Mouse (Mus musculus): Measurements from ENCODE around the gene Osbpl8. TPM values are rescaled to one million over a fixed set of nuclear protein-coding genes. Genes with fewer than 3 reads are reported as not detected.

Osbpl8 gene
- polyA plus RNA-seq, 1 experiment from 2014 or later = 12.8 TPM

- Histone ChIP-seq H3K4me3 (no peak overlapping the region), H3K9ac (no peak overlapping the region), H3K9me3 (no peaks in the 10 kb centered on the region), H3K27ac (no peak overlapping the region), H3K36me3 (no peaks in the 10 kb centered on the region), H3K4me2 (no peak overlapping the region), H3K4me1 (no peaks in the 10 kb centered on the region), H3K27me3 (no peaks in the 10 kb centered on the region)
- 78% methylated on average over 29 of the region's 29 CpGs for WGBS
- ATAC-seq (ENCODE audit: insufficient number of reproducible peaks, low FRiP score, low TSS enrichment, low read depth) = no peak
Observed at GRCm38 (mm10) chr10:111156394-111157190, 8.0 kb upstream of the Osbpl8 start.

- H3K9ac ChIP-seq = no peak overlapping the region
- no peaks in the 10 kb centered on the region for H3K4me1 ChIP-seq
- ATAC-seq (ENCODE audit: insufficient number of reproducible peaks, low FRiP score, low TSS enrichment, low read depth) = no peak
- no peak overlapping the region for H3K27ac ChIP-seq
- no peak overlapping the region for H3K4me2 ChIP-seq
- no peaks in the 10 kb centered on the region for H3K9me3 ChIP-seq
- H3K36me3 ChIP-seq = no peaks in the 10 kb centered on the region
- no peaks in the 10 kb centered on the region for H3K27me3 ChIP-seq
- no peak overlapping the region for H3K4me3 ChIP-seq
- WGBS = 63% methylated on average over 7 of the region's 7 CpGs
Observed at GRCm38 (mm10) chr10:111157241-111157659, 7.3 kb upstream of the Osbpl8 start.

- Histone ChIP-seq H3K9me3 (no peaks in the 10 kb centered on the region), H3K27me3 (no peaks in the 10 kb centered on the region), H3K36me3 (no peaks in the 10 kb centered on the region), H3K4me1 (no peaks in the 10 kb centered on the region; the same call in 1 of the 2 replicates), H3K4me3 (no peak overlapping the region), H3K9ac (no peak overlapping the region), H3K27ac (no peak overlapping the region), H3K4me2 (no peak overlapping the region)
- 80% methylated on average over 5 of the region's 5 CpGs for WGBS
- ATAC-seq (ENCODE audit: insufficient number of reproducible peaks, low FRiP score, low TSS enrichment, low read depth) = no peak
Observed at GRCm38 (mm10) chr10:111159789-111160522, 4.6 kb upstream of the Osbpl8 start.

- Histone ChIP-seq H3K4me3 (no peak overlapping the region), H3K9me3 (no peaks in the 10 kb centered on the region), H3K27me3 (no peaks in the 10 kb centered on the region), H3K27ac (no peak overlapping the region), H3K9ac (no peak overlapping the region), H3K36me3 (no peaks in the 10 kb centered on the region), H3K4me2 (no peak overlapping the region), H3K4me1 (no peaks in the 10 kb centered on the region; the same call in 1 of the 2 replicates)
- no peak for ATAC-seq (ENCODE audit: insufficient number of reproducible peaks, low FRiP score, low TSS enrichment, low read depth)
- WGBS = 93% methylated on average over 3 of the region's 3 CpGs
Observed at GRCm38 (mm10) chr10:111160540-111160939, 4.0 kb upstream of the Osbpl8 start.

- H3K9me3 ChIP-seq = no peaks in the 10 kb centered on the region
- 80% methylated on average over 6 of the region's 6 CpGs for WGBS
- H3K36me3 ChIP-seq = no peaks in the 10 kb centered on the region
- H3K9ac ChIP-seq = no peak overlapping the region
- H3K27ac ChIP-seq = no peak overlapping the region
- ATAC-seq (ENCODE audit: insufficient number of reproducible peaks, low FRiP score, low TSS enrichment, low read depth) = no peak
- H3K4me1 ChIP-seq = peaks cover 3% of the 10 kb centered on the region
- no peaks in the 10 kb centered on the region for H3K27me3 ChIP-seq
- H3K4me2 ChIP-seq = no peak overlapping the region
- H3K4me3 ChIP-seq = no peak overlapping the region
Observed at GRCm38 (mm10) chr10:111161373-111161772, 3.2 kb upstream of the Osbpl8 start.

DNA sequence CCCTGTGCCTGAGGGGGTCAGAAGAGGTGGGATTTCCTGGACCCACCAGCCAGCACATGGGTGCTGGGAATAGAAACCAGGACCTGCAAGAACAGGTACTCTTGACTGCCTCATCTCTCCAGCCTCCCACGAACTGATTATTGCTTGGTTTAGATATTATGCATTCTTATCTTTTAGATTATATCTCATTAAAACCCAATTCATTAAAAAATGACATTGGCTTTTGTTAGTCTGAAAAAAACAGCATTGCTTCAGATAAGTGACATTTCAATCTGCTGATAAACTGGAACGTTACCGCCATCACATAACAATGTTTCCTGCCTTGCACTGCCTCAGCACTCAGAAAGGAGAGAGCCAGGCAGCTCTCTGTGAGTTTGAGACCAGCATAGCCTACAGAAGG lies 1.5 kb upstream of the Osbpl8 start:
- no peaks in the 10 kb centered on the region for H3K9me3 ChIP-seq
- H3K4me3 ChIP-seq = no peak overlapping the region
- 67% methylated on average over 3 of the region's 3 CpGs for WGBS
- no peak for ATAC-seq (ENCODE audit: insufficient number of reproducible peaks, low FRiP score, low TSS enrichment, low read depth)
- no peak overlapping the region for H3K27ac ChIP-seq
- H3K4me2 ChIP-seq = no peak overlapping the region
- no peaks in the 10 kb centered on the region for H3K36me3 ChIP-seq
- H3K27me3 ChIP-seq = no peaks in the 10 kb centered on the region
- no peak overlapping the region for H3K9ac ChIP-seq
- H3K4me1 ChIP-seq = peaks cover 6% of the 10 kb centered on the region

DNA sequence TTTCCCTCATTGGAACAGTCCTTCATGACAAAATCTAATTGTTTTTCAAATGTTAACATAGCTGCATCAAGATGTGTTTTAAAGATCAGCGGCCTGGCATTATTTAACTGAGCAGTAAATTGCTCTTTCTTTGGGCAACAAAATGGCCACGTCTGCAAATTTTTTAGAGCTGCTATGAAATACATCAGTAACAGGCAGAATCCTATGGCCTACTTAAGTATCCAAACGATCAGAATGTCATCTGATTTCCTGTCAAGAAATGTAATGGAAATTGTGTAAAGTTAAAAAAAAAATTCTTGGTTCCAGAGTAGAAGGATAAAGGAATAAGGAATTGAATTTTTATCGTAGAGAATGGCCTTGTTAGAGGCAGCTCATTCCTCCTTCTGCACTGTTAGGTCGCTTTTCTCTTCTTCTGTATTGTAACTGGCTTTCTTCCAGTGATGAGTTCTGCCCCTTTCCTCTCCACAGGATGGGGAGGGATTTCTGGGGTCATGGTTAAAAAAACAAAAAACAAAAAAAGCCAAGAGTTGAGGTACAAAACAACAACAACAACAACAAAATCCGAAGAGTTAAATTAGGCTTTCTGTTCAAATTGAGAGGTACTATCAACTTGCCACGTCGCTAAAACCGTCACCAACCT lies 831 bp upstream of the Osbpl8 start:
- peak overlapping the region; percentile 72 for H3K4me2 ChIP-seq
- WGBS = 22% methylated on average over 9 of the region's 9 CpGs
- H3K4me1 ChIP-seq = peaks cover 6% of the 10 kb centered on the region
- peak overlapping the region; percentile 93 for H3K27ac ChIP-seq
- no peak overlapping the region for H3K9ac ChIP-seq
- no peaks in the 10 kb centered on the region for H3K27me3 ChIP-seq
- ATAC-seq (ENCODE audit: insufficient number of reproducible peaks, low FRiP score, low TSS enrichment, low read depth) = no peak
- H3K36me3 ChIP-seq = no peaks in the 10 kb centered on the region
- H3K4me3 ChIP-seq = peak overlapping the region; percentile 95
- no peaks in the 10 kb centered on the region for H3K9me3 ChIP-seq

GRCm38 (mm10) chr10:111165219-111165981 lies 848 bp downstream of the Osbpl8 start:
- no peaks in the 10 kb centered on the region for H3K36me3 ChIP-seq
- under 1% methylated on average over 52 of the region's 52 CpGs for WGBS
- H3K9ac ChIP-seq = peak overlapping the region; percentile 93
- no peaks in the 10 kb centered on the region for H3K9me3 ChIP-seq
- H3K4me3 ChIP-seq = peak overlapping the region; percentile 95
- peak overlapping the region; percentile 72 for H3K4me2 ChIP-seq
- ATAC-seq (ENCODE audit: insufficient number of reproducible peaks, low FRiP score, low TSS enrichment, low read depth) = peak; percentile 32
- H3K27ac ChIP-seq = peak overlapping the region; percentile 93
- peaks cover 6% of the 10 kb centered on the region for H3K4me1 ChIP-seq
- H3K27me3 ChIP-seq = no peaks in the 10 kb centered on the region

GRCm38 (mm10) chr10:111166057-111166841 lies 1.7 kb downstream of the Osbpl8 start:
- Histone ChIP-seq H3K4me3 (peak overlapping the region; percentile 95), H3K9ac (no peak overlapping the region), H3K9me3 (no peaks in the 10 kb centered on the region), H3K36me3 (no peaks in the 10 kb centered on the region), H3K27ac (no peak overlapping the region), H3K4me2 (peak overlapping the region; percentile 72), H3K27me3 (no peaks in the 10 kb centered on the region), H3K4me1 (peaks cover 6% of the 10 kb centered on the region)
- no peak for ATAC-seq (ENCODE audit: insufficient number of reproducible peaks, low FRiP score, low TSS enrichment, low read depth)
- 17% methylated on average over 4 of the region's 4 CpGs for WGBS

GRCm38 (mm10) chr10:111167444-111167843 lies 2.9 kb downstream of the Osbpl8 start:
- Histone ChIP-seq H3K4me3 (no peak overlapping the region), H3K9ac (no peak overlapping the region), H3K4me2 (no peak overlapping the region), H3K4me1 (peaks cover 6% of the 10 kb centered on the region), H3K27me3 (no peaks in the 10 kb centered on the region), H3K9me3 (no peaks in the 10 kb centered on the region), H3K36me3 (no peaks in the 10 kb centered on the region), H3K27ac (no peak overlapping the region)
- 87% methylated on average over 4 of the region's 4 CpGs for WGBS
- no peak for ATAC-seq (ENCODE audit: insufficient number of reproducible peaks, low FRiP score, low TSS enrichment, low read depth)

- Histone ChIP-seq H3K27ac (no peak overlapping the region), H3K9ac (no peak overlapping the region), H3K9me3 (no peaks in the 10 kb centered on the region), H3K4me1 (peaks cover 6% of the 10 kb centered on the region), H3K4me2 (no peak overlapping the region), H3K36me3 (no peaks in the 10 kb centered on the region), H3K4me3 (no peak overlapping the region), H3K27me3 (no peaks in the 10 kb centered on the region)
- no peak for ATAC-seq (ENCODE audit: insufficient number of reproducible peaks, low FRiP score, low TSS enrichment, low read depth)
- WGBS = 70% methylated on average over 3 of the region's 3 CpGs
Observed at GRCm38 (mm10) chr10:111168305-111168704, 3.8 kb downstream of the Osbpl8 start.

All from limb, embryonic 15.5 days (tissue).